Comparison of ENCODE assay signal across 10 mouse cellular contexts in genomic region chr10:59997591-59997990, GRCm38 (mm10). TPM values are rescaled to one million over a fixed set of nuclear protein-coding genes. Genes with fewer than 3 reads are reported as not detected.
DNase-seq lines count a peak whose midpoint lies in the region; ATAC-seq and TF ChIP-seq lines count a peak whose summit lies in the region.
"Had no signal": no experiment of that assay in that cellular context is flagged by ENCODE, and none has a peak within 500 bp of the region (broad histone marks: within the 10 kb centered on the region; RNA-seq: fewer than 3 reads in every experiment).

No protein-coding gene starts in this region.

- TF ChIP-seq RAD21 in CH12.LX (IDR thresholded peaks at IDR 0.05; ENCODE audit: low read depth, low read length), result peak; percentile 71

- no peak for TF ChIP-seq EP300 in CH12.LX (IDR thresholded peaks at IDR 0.05; ENCODE audit: low read length)

- H3K9me3 ChIP-seq in kidney, embryonic 14.5 days (ENCODE audit: control insufficient read depth, low read length), result no peaks in the 10 kb centered on the region
- H3K9me3 ChIP-seq in CH12.LX (replicated peaks; ENCODE audit: low read length), result no peaks in the 10 kb centered on the region
- H3K9me3 ChIP-seq: embryonic facial prominence, embryonic 15.5 days; limb, embryonic 15.5 days had no signal

- no peak overlapping the region for H3K9ac ChIP-seq in kidney, embryonic 14.5 days (ENCODE audit: low read depth, low read length)
- no peak overlapping the region for H3K9ac ChIP-seq in CH12.LX (ENCODE audit: insufficient read depth, low read depth)
- H3K9ac ChIP-seq: embryonic facial prominence, embryonic 15.5 days; limb, embryonic 15.5 days had no signal

- peaks cover 30% of the 10 kb centered on the region for H3K79me2 ChIP-seq in CH12.LX (replicated peaks; ENCODE audit: control insufficient read depth, extremely low read depth, insufficient read depth, poor library complexity, severe bottlenecking)

- TF ChIP-seq CTCF in kidney, adult 2 months (conservative IDR thresholded peaks at IDR 0.05; ENCODE audit: insufficient read depth, insufficient read length, low read depth, low read length), result no peak
- peak; percentile 63 to 81 for TF ChIP-seq CTCF in CH12.LX (conservative IDR thresholded peaks at IDR 0.05 in 1 of 2, IDR thresholded peaks at IDR 0.05 in 1 of 2; ENCODE audit: low read depth in 2 of 2, low read length in 2 of 2)

- no peak overlapping the region for H3K4me3 ChIP-seq in kidney, adult 2 months (ENCODE audit: insufficient read depth, low read depth, low read length)
- H3K4me3 ChIP-seq in kidney, embryonic 14.5 days (ENCODE audit: low read length), result no peak overlapping the region
- H3K4me3 ChIP-seq in CH12.LX (replicated peaks in 1 of 3; ENCODE audit: low read depth in 2 of 3, low read length in 2 of 3, poor library complexity in 1 of 3), result no peak overlapping the region
- H3K4me3 ChIP-seq: embryonic facial prominence, embryonic 15.5 days; limb, embryonic 15.5 days had no signal

- DNase-seq in kidney, adult 2 months, result peak; percentile 84
- peak; percentile 78 for DNase-seq in 416B (ENCODE audit: low read depth)
- DNase-seq in CH12.LX (ENCODE audit: extremely low read depth), result peak; percentile 74
- peak; percentile 59 for DNase-seq in cerebellum, adult 9-11 months
- peak; percentile 63 for DNase-seq in large intestine, adult 2 months (ENCODE audit: low read depth, low spot score)
- peak; percentile 76 for DNase-seq in skeletal muscle tissue, adult 2 months (ENCODE audit: low read depth, low spot score)
- no peak for DNase-seq in gastrocnemius, adult 8-10 months (ENCODE audit: low spot score in 2 of 2)

- H3K27me3 ChIP-seq in kidney, adult 2 months (replicated peaks; ENCODE audit: control insufficient read depth, insufficient read depth, low read length), result no peaks in the 10 kb centered on the region
- H3K27me3 ChIP-seq in kidney, embryonic 14.5 days (ENCODE audit: control insufficient read depth, insufficient read depth, low read length), result no peaks in the 10 kb centered on the region
- no peaks in the 10 kb centered on the region for H3K27me3 ChIP-seq in CH12.LX (replicated peaks)
- H3K27me3 ChIP-seq: embryonic facial prominence, embryonic 15.5 days; limb, embryonic 15.5 days had no signal

- no peak overlapping the region for H3K27ac ChIP-seq in kidney, adult 2 months (ENCODE audit: insufficient read depth, low read depth, low read length)
- H3K27ac ChIP-seq in kidney, embryonic 14.5 days (ENCODE audit: low read depth, low read length), result no peak overlapping the region
- H3K27ac ChIP-seq in CH12.LX (ENCODE audit: insufficient read depth, low read depth), result no peak overlapping the region
- H3K27ac ChIP-seq: embryonic facial prominence, embryonic 15.5 days; limb, embryonic 15.5 days had no signal

- H3K36me3 ChIP-seq in kidney, adult 2 months (ENCODE audit: control insufficient read depth, insufficient read depth, low read length), result no peaks in the 10 kb centered on the region
- H3K36me3 ChIP-seq in kidney, embryonic 14.5 days (ENCODE audit: control insufficient read depth, insufficient read depth, low read length), result peaks cover 33% of the 10 kb centered on the region; the same call in 1 of the 2 replicates
- H3K36me3 ChIP-seq in CH12.LX (replicated peaks in 1 of 2; ENCODE audit: control insufficient read depth in 1 of 2, insufficient read depth in 1 of 2, low read length in 1 of 2), result peaks cover 35 to 58% of the 10 kb centered on the region in 2 experiments

- no peak for TF ChIP-seq POLR2A in kidney, adult 2 months (IDR thresholded peaks at IDR 0.05; ENCODE audit: low read depth, low read length)
- TF ChIP-seq POLR2A in CH12.LX (IDR thresholded peaks at IDR 0.05; ENCODE audit: low read depth, low read length), result no peak

- WGBS in kidney, adult 2 months, result 7% methylated on average over 7 of the region's 7 CpGs
- WGBS in kidney, embryonic 14.5 days, result 28% methylated on average over 7 of the region's 7 CpGs
- 8% methylated on average over 7 of the region's 7 CpGs for WGBS in large intestine, adult 2 months

- H3K4me2 ChIP-seq in kidney, embryonic 14.5 days (replicated peaks; ENCODE audit: low read depth, low read length), result no peak overlapping the region
- no peak overlapping the region for H3K4me2 ChIP-seq in CH12.LX (ENCODE audit: insufficient read depth, low read depth, poor library complexity, severe bottlenecking)
- H3K4me2 ChIP-seq: embryonic facial prominence, embryonic 15.5 days; limb, embryonic 15.5 days had no signal

- in situ Hi-C loops in CH12.LX (cut with MboI; ENCODE audit: low pct_ligation_motif_present, low pct_unique_long_range_greater_than_20kb, low sequenced_read_pairs), result no loop called here

- no peak for ATAC-seq in kidney, embryonic 14.5 days (ENCODE audit: low FRiP score, low TSS enrichment)

- H3K4me1 ChIP-seq in kidney, adult 2 months (ENCODE audit: control insufficient read depth, insufficient read depth, low read length), result peaks cover 14% of the 10 kb centered on the region
- H3K4me1 ChIP-seq in kidney, embryonic 14.5 days (ENCODE audit: control insufficient read depth, insufficient read depth, low read length), result peaks cover 4% of the 10 kb centered on the region; the same call in 1 of the 2 replicates
- peaks cover 8 to 32% of the 10 kb centered on the region in 2 experiments; a peak in 3 of 4 replicates for H3K4me1 ChIP-seq in CH12.LX (ENCODE audit: control insufficient read depth in 1 of 2, insufficient read depth in 2 of 2)

- dilution Hi-C loops in CH12.LX (cut with MboI; ENCODE audit: extremely low pct_ligation_motif_present, extremely low pct_unique_long_range_greater_than_20kb, low sequenced_read_pairs), result no loop called here

TF ChIP-seq in CH12.LX, 34 proteins besides CTCF, POLR2A, EP300 and RAD21 (continues in another document):
- TF ChIP-seq ZNF384 (IDR thresholded peaks at IDR 0.05; ENCODE audit: low read depth, low read length), result no peak
- no peak for TF ChIP-seq TCF12 (IDR thresholded peaks at IDR 0.05; ENCODE audit: low read depth, low read length)
- no peak for TF ChIP-seq USF2 (conservative IDR thresholded peaks at IDR 0.05; ENCODE audit: low read depth, low read length)
- TF ChIP-seq UBTF (IDR thresholded peaks at IDR 0.05; ENCODE audit: low read depth, low read length), result no peak
- no peak for TF ChIP-seq IRF4 (IDR thresholded peaks at IDR 0.05; ENCODE audit: low read depth, low read length)
- no peak for TF ChIP-seq JUN (IDR thresholded peaks at IDR 0.05; ENCODE audit: insufficient read depth, low read depth, low read length)
- no peak for TF ChIP-seq MAFK (IDR thresholded peaks at IDR 0.05; ENCODE audit: insufficient replicate concordance, low read length)
- TF ChIP-seq HCFC1 (IDR thresholded peaks at IDR 0.05; ENCODE audit: low read depth, low read length), result no peak
- TF ChIP-seq ZC3H11A (IDR thresholded peaks at IDR 0.05; ENCODE audit: low read depth, low read length), result peak; percentile 35
- TF ChIP-seq USF1 (IDR thresholded peaks at IDR 0.05; ENCODE audit: low read depth, low read length), result no peak
- no peak for TF ChIP-seq ZMIZ1 (IDR thresholded peaks at IDR 0.05; ENCODE audit: low read depth, low read length)
- TF ChIP-seq MXI1 (IDR thresholded peaks at IDR 0.05; ENCODE audit: low read depth, low read length), result no peak
- no peak for TF ChIP-seq GABPA (IDR thresholded peaks at IDR 0.05; ENCODE audit: insufficient replicate concordance, low read depth, low read length)
- no peak for TF ChIP-seq MAX (IDR thresholded peaks at IDR 0.05; ENCODE audit: low read length)
- no peak for TF ChIP-seq CHD1 (IDR thresholded peaks at IDR 0.05; ENCODE audit: low read depth, low read length)
- no peak for TF ChIP-seq NELFE (IDR thresholded peaks at IDR 0.05; ENCODE audit: low read depth, low read length)
- TF ChIP-seq PAX5 (IDR thresholded peaks at IDR 0.05; ENCODE audit: low read length), result no peak
- no peak for TF ChIP-seq ETS1 (conservative IDR thresholded peaks at IDR 0.05; ENCODE audit: low read depth, low read length)
- TF ChIP-seq E2F4 (IDR thresholded peaks at IDR 0.05; ENCODE audit: insufficient replicate concordance, low read depth, low read length), result no peak
- no peak for TF ChIP-seq CHD2 (IDR thresholded peaks at IDR 0.05; ENCODE audit: low read length)
- peak; percentile 76 for TF ChIP-seq SMC3 (IDR thresholded peaks at IDR 0.05; ENCODE audit: low read depth, low read length)
- TF ChIP-seq KAT2A (IDR thresholded peaks at IDR 0.05; ENCODE audit: insufficient replicate concordance, low read length), result no peak
- TF ChIP-seq NRF1 (IDR thresholded peaks at IDR 0.05; ENCODE audit: low read depth, low read length), result no peak
- TF ChIP-seq TBP (conservative IDR thresholded peaks at IDR 0.05; ENCODE audit: low read depth, low read length), result no peak
- peak; percentile 46; the same call in 1 of the 2 replicates for TF ChIP-seq MYC (IDR thresholded peaks at IDR 0.05; ENCODE audit: low read depth, low read length)
- TF ChIP-seq BHLHE40 (IDR thresholded peaks at IDR 0.05; ENCODE audit: low read depth, low read length), result no peak

RNA-seq across cellular contexts. Expression of gene Ascc1, which starts 5.0 kb away (rescaled TPM):
- 106 and 132 TPM in 2 replicates for polyA plus RNA-seq in kidney, adult 2 months (2012; rRNA removed)
- polyA plus RNA-seq in kidney, embryonic 14.5 days (2014; fragmentation: Nextera tagmentation; extraction: Ambion mirVana), result 45.8 and 47.4 TPM in 2 replicates
- total RNA-seq in CH12.LX (2012; rRNA removed), result 18.1 and 25.4 TPM in 2 replicates
- 20.1 and 21.0 TPM in 2 replicates for total RNA-seq in CH12.LX (2014; rRNA removed)
- 25.5 and 30.7 TPM in 2 replicates for polyA plus RNA-seq in CH12.LX (2012; ENCODE audit: insufficient read length, low read depth)
- 18.8 and 21.2 TPM in 2 replicates for polyA plus RNA-seq in large intestine, adult 2 months (2012; rRNA removed)
- total RNA-seq in gastrocnemius, adult 8-10 months (2022), result 10 to 100 TPM; 13.9 to 18.9 (median 14.3) TPM

RNA-seq across cellular contexts. Expression of gene Anapc16, which starts 5.3 kb away (rescaled TPM):
- 84.8 and 100 TPM in 2 replicates for polyA plus RNA-seq in kidney, adult 2 months (2012; rRNA removed)
- 106 and 108 TPM in 2 replicates for polyA plus RNA-seq in kidney, embryonic 14.5 days (2014; fragmentation: Nextera tagmentation; extraction: Ambion mirVana)
- 66.4 and 67.6 TPM in 2 replicates for total RNA-seq in CH12.LX (2012; rRNA removed)
- 64.9 and 65.3 TPM in 2 replicates for total RNA-seq in CH12.LX (2014; rRNA removed)
- polyA plus RNA-seq in CH12.LX (2012; ENCODE audit: insufficient read length, low read depth), result 43.9 and 50.8 TPM in 2 replicates
- 56.3 and 60.6 TPM in 2 replicates for polyA plus RNA-seq in large intestine, adult 2 months (2012; rRNA removed)
- total RNA-seq in gastrocnemius, adult 8-10 months (2022), result 10 to 100 TPM; 39.3 to 51.5 (median 43.3) TPM

RNA-seq across cellular contexts. Expression of gene Ddit4, which starts 46.0 kb away (rescaled TPM):
- 21.1 and 21.6 TPM in 2 replicates for polyA plus RNA-seq in kidney, adult 2 months (2012; rRNA removed)
- 1.8 and 2.9 TPM in 2 replicates for polyA plus RNA-seq in kidney, embryonic 14.5 days (2014; fragmentation: Nextera tagmentation; extraction: Ambion mirVana)
- total RNA-seq in CH12.LX (2012; rRNA removed) (45.7 and 136 TPM in 2 replicates), CH12.LX (2014; rRNA removed) (37.5 and 50.6 TPM in 2 replicates)
- polyA plus RNA-seq in CH12.LX (2012; ENCODE audit: insufficient read length, low read depth), result 38.9 and 39.5 TPM in 2 replicates
- 28.2 and 37.7 TPM in 2 replicates for polyA plus RNA-seq in large intestine, adult 2 months (2012; rRNA removed)
- 10 to 100 TPM in 2 of 4 experiments, 1 to 10 TPM in 2; 4.7 to 45.4 (median 9.4) TPM for total RNA-seq in gastrocnemius, adult 8-10 months (2022)

Comparison
In these comparisons a context has a peak if more than half of its experiments do, and no peak if none do; other contexts are left out.
1. DNase-seq: peak in kidney, adult 2 months (single experiment), 416B (single experiment), CH12.LX (single experiment), cerebellum, adult 9-11 months (single experiment), large intestine, adult 2 months (single experiment) and skeletal muscle tissue, adult 2 months (single experiment); none in gastrocnemius, adult 8-10 months (0 of 2).